Mouse (Mus musculus) intestine, embryonic 15.5 days (tissue): ENCODE data around the gene Pglyrp2. TPM values are rescaled to one million over a fixed set of nuclear protein-coding genes. Genes with fewer than 3 reads are reported as not detected.

ENCODE experiments used
- ATAC-seq: fragments of 200-750 bp; cut with Nextera tagmentation; 2 replicates; pipeline ENCODE4 v1.8.0; 2017; ENCODE audit warnings: moderate TSS enrichment, moderate library complexity
- H3K27ac ChIP-seq: fragments of 300-500 bp; sonication (generic); 2 replicates; pipeline ENCODE4 v1.5.1; 2015; ENCODE audit warnings: mild to moderate bottlenecking, inconsistent platforms
- H3K27me3 ChIP-seq: fragments of 300-500 bp; sonication (generic); replicated peaks from 2 replicates; pipeline ENCODE4 v1.6.1; 2015; ENCODE audit warnings: inconsistent platforms
- H3K36me3 ChIP-seq: fragments of 300-500 bp; sonication (generic); 2 replicates; pipeline ENCODE4 v1.6.1; 2015; ENCODE audit warnings: inconsistent platforms
- H3K4me1 ChIP-seq: fragments of 300-500 bp; sonication (generic); replicated peaks from 2 replicates; pipeline ENCODE4 v1.6.1; 2015; ENCODE audit warnings: inconsistent platforms
- H3K4me2 ChIP-seq: fragments of 300-500 bp; sonication (generic); replicated peaks from 2 replicates; pipeline ENCODE4 v1.6.1; 2015; ENCODE audit warnings: mild to moderate bottlenecking, inconsistent platforms
- H3K4me3 ChIP-seq: fragments of 300-500 bp; sonication (generic); replicated peaks from 2 replicates; pipeline ENCODE4 v1.5.1; 2015; ENCODE audit warnings: inconsistent platforms
- H3K9ac ChIP-seq: fragments of 300-500 bp; sonication (generic); 2 replicates; pipeline ENCODE4 v1.6.1; 2015; ENCODE audit warnings: inconsistent platforms
- H3K9me3 ChIP-seq: fragments of 300-500 bp; sonication (generic); 2 replicates; pipeline ENCODE4 v1.6.1; 2016; ENCODE audit warnings: inconsistent platforms
- whole genome bisulfite sequencing: fragments of 180-500 bp; shearing (Covaris S2); methylation state at CpG from one replicate; pipeline ENCODE4 v1.1.7; 2015; 5-methylcytosine and 5-hydroxymethylcytosine counted together
- polyA plus RNA-seq: library from polyadenylated mRNA; unstranded; fragments of >200 nt; fragmentation: Nextera tagmentation; extraction: Ambion mirVana; gene quantifications from 2 replicates; pipeline ENCODE4 v1.2.1, GENCODE M21; 2015

Pglyrp2 gene
- polyA plus RNA-seq, 1 experiment from 2014 or later = 0.28 TPM

GRCm38 (mm10) chr17:32435151-32435550 is 11.2 kb upstream of the Pglyrp2 start:
- H3K4me3 ChIP-seq = no peak overlapping the region
- no peak overlapping the region for H3K4me2 ChIP-seq
- H3K27ac ChIP-seq = no peak overlapping the region
- no peaks in the 10 kb centered on the region for H3K27me3 ChIP-seq
- H3K36me3 ChIP-seq = no peaks in the 10 kb centered on the region
- H3K9ac ChIP-seq = no peak overlapping the region
- ATAC-seq = no peak
- 77% methylated on average over 5 of the region's 5 CpGs for WGBS
- no peaks in the 10 kb centered on the region for H3K9me3 ChIP-seq
- no peaks in the 10 kb centered on the region for H3K4me1 ChIP-seq

GRCm38 (mm10) chr17:32434324-32434723 is 10.4 kb upstream of the Pglyrp2 start:
- Histone ChIP-seq H3K4me2 (no peak overlapping the region), H3K4me1 (no peaks in the 10 kb centered on the region), H3K36me3 (no peaks in the 10 kb centered on the region), H3K9ac (no peak overlapping the region), H3K4me3 (no peak overlapping the region), H3K9me3 (no peaks in the 10 kb centered on the region), H3K27ac (no peak overlapping the region), H3K27me3 (no peaks in the 10 kb centered on the region)
- ATAC-seq = no peak
- 61% methylated on average over 4 of the region's 4 CpGs for WGBS

- no peaks in the 10 kb centered on the region for H3K36me3 ChIP-seq
- no peaks in the 10 kb centered on the region for H3K27me3 ChIP-seq
- H3K4me2 ChIP-seq = no peak overlapping the region
- H3K4me1 ChIP-seq = no peaks in the 10 kb centered on the region
- no peak overlapping the region for H3K27ac ChIP-seq
- no peak overlapping the region for H3K4me3 ChIP-seq
- no peak for ATAC-seq
- no peaks in the 10 kb centered on the region for H3K9me3 ChIP-seq
- H3K9ac ChIP-seq = no peak overlapping the region
- 62% methylated on average over 3 of the region's 3 CpGs for WGBS
These were observed 8.0 kb upstream of the Pglyrp2 start for GRCm38 (mm10) chr17:32431972-32432371.

DNA sequence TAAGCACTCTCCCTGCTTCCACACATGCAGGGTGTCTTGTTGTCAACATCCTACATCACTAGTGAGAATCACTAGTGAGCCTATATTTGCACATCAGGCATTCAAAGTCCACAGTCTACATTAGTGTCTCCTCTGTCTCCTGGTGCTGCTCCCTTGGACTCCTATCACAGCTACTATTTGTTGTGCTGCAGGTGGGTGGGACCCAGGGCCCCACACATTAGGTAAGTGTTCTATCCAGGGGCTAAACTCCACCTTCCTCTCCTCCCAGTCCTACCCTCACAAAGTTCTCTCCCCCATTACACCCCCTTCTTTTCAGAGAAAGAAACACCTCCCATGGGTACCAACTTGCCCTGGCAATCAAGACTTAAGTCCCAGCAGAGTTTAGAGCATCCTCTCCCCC is 2.6 kb upstream of the Pglyrp2 start:
- Histone ChIP-seq H3K36me3 (no peaks in the 10 kb centered on the region), H3K4me2 (no peak overlapping the region), H3K9ac (no peak overlapping the region), H3K4me3 (no peak overlapping the region), H3K27ac (no peak overlapping the region), H3K9me3 (no peaks in the 10 kb centered on the region), H3K4me1 (no peaks in the 10 kb centered on the region), H3K27me3 (no peaks in the 10 kb centered on the region)
- ATAC-seq = no peak

DNA sequence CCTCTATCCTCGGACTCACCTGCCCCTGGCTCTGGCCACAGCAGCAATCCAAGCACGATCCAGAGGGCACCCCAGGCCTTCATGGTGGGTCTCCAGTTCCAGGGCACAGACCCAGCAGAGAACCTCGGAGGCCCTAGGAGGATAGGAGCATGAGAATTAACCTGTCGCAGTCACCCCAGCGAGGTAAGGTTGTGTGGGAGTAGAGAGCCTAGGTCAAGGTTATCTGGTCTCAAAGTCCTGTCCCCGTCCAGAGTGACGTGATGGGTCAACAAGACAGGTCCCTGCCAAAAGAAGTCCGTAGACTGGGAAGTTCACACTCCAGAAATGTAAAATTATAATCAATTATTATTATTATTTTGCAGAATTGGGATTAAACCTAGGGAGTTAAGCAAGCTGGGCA is 3.2 kb downstream of the Pglyrp2 start:
- Histone ChIP-seq H3K4me1 (no peaks in the 10 kb centered on the region), H3K27me3 (peaks cover 8% of the 10 kb centered on the region), H3K27ac (no peak overlapping the region), H3K9me3 (no peaks in the 10 kb centered on the region), H3K4me3 (no peak overlapping the region), H3K4me2 (no peak overlapping the region), H3K9ac (no peak overlapping the region), H3K36me3 (no peaks in the 10 kb centered on the region)
- 80% methylated on average over 8 of the region's 8 CpGs for WGBS
- ATAC-seq = no peak

DNA sequence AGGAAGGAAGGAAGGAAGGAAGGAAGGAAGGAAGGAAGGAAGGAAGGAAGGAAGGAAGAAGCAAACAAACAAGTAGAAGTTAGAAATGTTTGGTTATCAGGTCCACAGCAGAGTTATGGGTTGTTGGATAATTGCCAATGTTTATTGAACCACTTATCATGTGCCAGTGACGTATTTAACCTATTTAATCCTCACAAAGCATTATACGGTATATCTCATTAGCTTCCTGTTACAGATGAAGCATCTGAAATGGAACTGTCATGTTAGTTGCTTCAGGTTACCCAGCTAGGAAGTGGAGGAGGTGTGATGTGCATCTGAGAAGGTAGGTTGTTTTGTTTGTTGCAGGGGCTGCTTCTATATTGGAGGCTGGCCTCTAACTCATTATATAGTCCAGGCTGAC is 4.0 kb downstream of the Pglyrp2 start:
- no peak overlapping the region for H3K9ac ChIP-seq
- H3K9me3 ChIP-seq = no peaks in the 10 kb centered on the region
- peaks cover 15% of the 10 kb centered on the region for H3K27me3 ChIP-seq
- H3K27ac ChIP-seq = no peak overlapping the region
- no peak overlapping the region for H3K4me3 ChIP-seq
- H3K4me2 ChIP-seq = no peak overlapping the region
- H3K4me1 ChIP-seq = no peaks in the 10 kb centered on the region
- ATAC-seq = no peak
- no peaks in the 10 kb centered on the region for H3K36me3 ChIP-seq
- WGBS = 44% methylated on average over 2 of the region's 2 CpGs

- ATAC-seq = no peak
These were observed 7.2 kb downstream of the Pglyrp2 start for GRCm38 (mm10) chr17:32416771-32417170.

DNA sequence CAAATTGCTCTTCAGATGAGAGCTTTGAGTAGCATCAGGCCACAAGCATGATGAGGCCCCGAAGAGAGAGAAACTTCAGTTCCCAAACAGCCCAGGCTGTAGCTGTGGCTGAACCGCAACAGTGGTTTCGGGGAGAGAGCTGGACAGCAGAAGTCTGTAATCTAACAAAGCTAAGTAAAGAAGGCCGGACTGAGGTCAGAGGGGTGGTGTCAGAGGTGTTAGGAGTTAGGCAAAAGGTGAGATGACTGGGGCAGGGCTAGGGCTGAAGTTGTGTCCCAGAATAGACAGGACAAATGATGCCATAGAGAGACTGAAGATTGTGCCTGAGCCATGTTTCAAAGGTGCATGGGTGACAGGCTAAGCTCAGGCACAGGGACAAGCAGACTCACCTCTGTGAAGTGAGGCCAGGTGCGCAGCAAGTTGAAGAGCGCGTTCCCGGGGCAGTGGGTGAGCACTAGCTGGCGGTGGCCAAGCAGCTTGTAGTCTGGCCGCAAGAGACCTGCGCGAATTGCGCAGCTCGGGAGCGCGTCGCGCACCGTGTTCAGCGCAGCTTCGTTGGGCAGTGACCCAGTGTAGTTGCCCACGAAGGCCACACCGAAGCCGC is 8.4 kb downstream of the Pglyrp2 start:
- no peak overlapping the region for H3K27ac ChIP-seq
- H3K4me1 ChIP-seq = no peaks in the 10 kb centered on the region
- no peaks in the 10 kb centered on the region for H3K9me3 ChIP-seq
- H3K4me2 ChIP-seq = no peak overlapping the region
- peaks cover 15% of the 10 kb centered on the region for H3K27me3 ChIP-seq
- ATAC-seq = no peak
- no peaks in the 10 kb centered on the region for H3K36me3 ChIP-seq
- 29% methylated on average over 24 of the region's 24 CpGs for WGBS
- no peak overlapping the region for H3K9ac ChIP-seq
- no peak overlapping the region for H3K4me3 ChIP-seq

More at GRCm38 (mm10) chr17:32416771-32417170, 7.2 kb downstream of the Pglyrp2 start:
- H3K4me2 ChIP-seq = no peak overlapping the region
- H3K27me3 ChIP-seq = peaks cover 15% of the 10 kb centered on the region
- no peaks in the 10 kb centered on the region for H3K36me3 ChIP-seq
- H3K27ac ChIP-seq = no peak overlapping the region
- no peaks in the 10 kb centered on the region for H3K4me1 ChIP-seq
- WGBS = 92% methylated on average over 14 of the region's 14 CpGs
- H3K9ac ChIP-seq = no peak overlapping the region
- H3K4me3 ChIP-seq = no peak overlapping the region
- H3K9me3 ChIP-seq = no peaks in the 10 kb centered on the region

GRCm38 (mm10) chr17:32411898-32412297 is 12.1 kb downstream of the Pglyrp2 start:
- no peak overlapping the region for H3K27ac ChIP-seq
- H3K4me3 ChIP-seq = no peak overlapping the region
- no peaks in the 10 kb centered on the region for H3K4me1 ChIP-seq
- no peak overlapping the region for H3K9ac ChIP-seq
- 87% methylated on average over 6 of the region's 6 CpGs for WGBS
- no peaks in the 10 kb centered on the region for H3K9me3 ChIP-seq
- no peaks in the 10 kb centered on the region for H3K36me3 ChIP-seq
- H3K27me3 ChIP-seq = peaks cover 15% of the 10 kb centered on the region
- no peak overlapping the region for H3K4me2 ChIP-seq
- no peak for ATAC-seq

DNA sequence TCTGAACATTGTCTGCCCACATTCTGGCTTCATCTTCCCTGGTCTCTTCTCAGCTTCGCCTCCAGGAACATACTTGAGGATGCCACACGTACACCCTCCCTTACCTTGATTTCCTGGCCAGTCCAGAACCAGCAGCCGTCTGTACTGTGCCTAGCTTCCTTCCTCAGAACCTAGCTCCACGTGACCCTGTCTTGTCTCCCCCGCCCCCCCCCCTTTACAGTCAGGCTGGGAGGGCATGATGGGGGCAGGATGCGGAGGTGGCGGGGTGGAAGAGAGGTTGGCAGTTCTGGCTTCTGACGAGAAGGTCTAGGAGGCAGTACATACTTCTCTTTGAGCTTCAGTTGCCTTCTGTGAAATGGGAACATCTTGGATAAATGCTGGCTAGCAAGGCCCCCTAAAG is 20.6 kb downstream of the Pglyrp2 start, which contains the start of gene Rasal3:
Gene Rasal3 (minus strand): TSS at position 167 of the 400 bp plus-strand sequence.
- no peak for ATAC-seq
- WGBS = 70% methylated on average over 8 of the region's 8 CpGs
- H3K27ac ChIP-seq = no peak within 1 kb of the TSS
- no peak within 1 kb of the TSS for H3K9ac ChIP-seq
- H3K27me3 ChIP-seq = peaks cover 4% of the 10 kb centered on the region; the same call in 1 of the 2 replicates
- H3K4me2 ChIP-seq = no peak within 1 kb of the TSS
- H3K4me1 ChIP-seq = no peaks in the 10 kb centered on the region
- no peaks in the 10 kb centered on the region for H3K9me3 ChIP-seq
- no peaks in the 10 kb centered on the region for H3K36me3 ChIP-seq
- H3K4me3 ChIP-seq = peak within 1 kb of the TSS; percentile 3; the same call in 1 of the 2 replicates

DNA sequence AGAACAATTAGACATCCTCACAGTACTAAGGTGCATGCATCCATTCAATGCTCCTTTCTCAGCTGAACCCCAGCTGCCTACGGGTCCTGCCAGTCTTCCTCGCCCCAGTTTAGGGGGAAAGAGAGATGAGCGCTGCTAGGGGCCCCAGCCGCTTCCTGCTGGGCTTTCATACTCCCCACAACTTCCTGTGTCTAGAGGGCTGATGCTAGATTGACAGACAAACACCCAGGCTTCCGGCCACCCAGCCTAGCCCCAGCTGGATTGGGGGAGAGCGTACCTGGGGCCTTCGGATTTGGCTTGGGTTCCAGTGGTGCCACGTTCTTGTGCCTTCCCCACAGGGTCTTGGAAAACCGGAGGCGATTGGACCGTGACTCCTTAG is 21.2 kb downstream of the Pglyrp2 start:
- no peak overlapping the region for H3K27ac ChIP-seq
- no peak for ATAC-seq
- no peaks in the 10 kb centered on the region for H3K4me1 ChIP-seq
- no peaks in the 10 kb centered on the region for H3K36me3 ChIP-seq
- no peaks in the 10 kb centered on the region for H3K9me3 ChIP-seq
- H3K4me2 ChIP-seq = no peak overlapping the region
- peak overlapping the region; percentile 3; the same call in 1 of the 2 replicates for H3K4me3 ChIP-seq
- WGBS = 66% methylated on average over 11 of the region's 11 CpGs
- H3K9ac ChIP-seq = no peak overlapping the region
- peaks cover 10% of the 10 kb centered on the region for H3K27me3 ChIP-seq

DNA sequence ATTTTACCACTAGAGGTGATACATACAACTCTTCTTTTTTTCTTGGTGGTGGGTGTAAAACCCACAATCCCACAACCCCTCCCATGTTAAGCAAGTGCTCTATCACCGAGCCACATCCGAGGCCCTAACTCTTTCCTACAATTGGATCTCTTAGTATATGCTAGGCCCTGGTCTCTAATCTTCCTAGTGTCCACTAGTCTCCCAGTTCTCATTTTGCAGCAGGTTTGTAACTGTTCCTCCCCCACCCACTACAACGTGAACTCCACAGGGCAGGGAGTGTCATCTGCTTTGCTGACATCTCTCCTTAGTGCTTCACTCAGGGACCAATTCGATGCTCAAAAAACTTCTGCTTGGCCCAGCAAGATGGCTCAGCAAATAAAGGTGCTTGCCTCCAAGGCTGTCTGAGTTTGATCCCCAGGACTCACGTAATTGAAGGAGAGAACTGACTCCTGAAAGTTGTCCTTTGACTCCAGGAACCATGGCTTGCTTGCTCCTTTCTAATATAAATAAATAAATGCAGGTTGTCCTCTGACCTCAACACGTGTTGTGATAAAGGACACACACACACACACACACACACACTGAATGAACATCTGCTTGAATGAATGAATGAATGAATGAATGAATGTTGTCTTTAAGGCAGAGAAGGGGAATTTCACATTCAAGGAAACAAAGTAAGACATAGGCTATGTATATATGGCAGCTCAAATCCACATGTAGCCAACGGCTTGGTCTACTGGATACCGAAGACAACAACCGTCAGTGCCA is 21.8 kb downstream of the Pglyrp2 start:
- no peak overlapping the region for H3K9ac ChIP-seq
- H3K4me3 ChIP-seq = no peak overlapping the region
- no peak overlapping the region for H3K4me2 ChIP-seq
- H3K36me3 ChIP-seq = no peaks in the 10 kb centered on the region
- no peaks in the 10 kb centered on the region for H3K9me3 ChIP-seq
- H3K27ac ChIP-seq = no peak overlapping the region
- no peak for ATAC-seq
- no peaks in the 10 kb centered on the region for H3K4me1 ChIP-seq
- 77% methylated on average over 9 of the region's 9 CpGs for WGBS
- peaks cover 15% of the 10 kb centered on the region for H3K27me3 ChIP-seq

GRCm38 (mm10) chr17:32396266-32396665 is 27.7 kb downstream of the Pglyrp2 start:
- ATAC-seq = no peak
- no peak overlapping the region for H3K27ac ChIP-seq
- no peak overlapping the region for H3K9ac ChIP-seq
- H3K4me3 ChIP-seq = 0 out of 2 replicates have a peak overlapping the region, but pooled peaks have one; percentile 16
- H3K4me1 ChIP-seq = 0 out of 2 replicates have a peak, but pooled peaks cover 5% of the 10 kb centered on the region
- no peaks in the 10 kb centered on the region for H3K36me3 ChIP-seq
- H3K4me2 ChIP-seq = peak overlapping the region; percentile 52
- WGBS = 5% methylated on average over 37 of the region's 37 CpGs
- H3K27me3 ChIP-seq = peaks cover 71% of the 10 kb centered on the region
- no peaks in the 10 kb centered on the region for H3K9me3 ChIP-seq
